ENCODE assay signal across 19 mouse cellular contexts in genomic region chr11:79528601-79529000, GRCm38 (mm10). TPM values are rescaled to one million over a fixed set of nuclear protein-coding genes. Genes with fewer than 3 reads are reported as not detected.
A peak's percentile ranks its signal among the peaks of the same experiment; 100 is the strongest.
DNase-seq lines count a peak whose midpoint lies in the region; ATAC-seq and TF ChIP-seq lines count a peak whose summit lies in the region.
"Had no signal": no experiment of that assay in that cellular context is flagged by ENCODE, and none has a peak within 500 bp of the region (broad histone marks: within the 10 kb centered on the region; RNA-seq: fewer than 3 reads in every experiment).

No protein-coding gene starts in this region.

- peaks cover 24 to 27% of the 10 kb centered on the region in 2 experiments for H3K4me1 ChIP-seq in MEL (ENCODE audit: control insufficient read depth in 1 of 2, insufficient read depth in 2 of 2, low read length in 2 of 2)
- H3K4me1 ChIP-seq in liver, embryonic 15.5 days (replicated peaks), result peaks cover 32% of the 10 kb centered on the region
- H3K4me1 ChIP-seq in cerebellum, adult 2 months (ENCODE audit: control insufficient read depth, insufficient read depth, low read length), result peaks cover 6% of the 10 kb centered on the region; the same call in 1 of the 2 replicates
- H3K4me1 ChIP-seq: hindbrain, embryonic 13.5 days; midbrain, embryonic 13.5 days had no signal

- no peak for TF ChIP-seq RAD21 in MEL (IDR thresholded peaks at IDR 0.05; ENCODE audit: low read depth, low read length)

- no peak for TF ChIP-seq CTCF in left cerebral cortex, adult 2 months (IDR thresholded peaks at IDR 0.05)
- no peak for TF ChIP-seq CTCF in MEL (IDR thresholded peaks at IDR 0.05 in 2 of 3, conservative IDR thresholded peaks at IDR 0.05 in 1 of 3; ENCODE audit: control insufficient read depth in 1 of 3, insufficient read depth in 1 of 3, low read depth in 2 of 3, low read length in 3 of 3, poor library complexity in 1 of 3, severe bottlenecking in 1 of 3)
- no peak for TF ChIP-seq CTCF in cerebellum, adult 2 months (IDR thresholded peaks at IDR 0.05; ENCODE audit: borderline replicate concordance, insufficient read depth, low read depth, low read length)

- peak overlapping the region; percentile 33; the same call in 1 of the 2 replicates for H3K4me2 ChIP-seq in liver, embryonic 15.5 days
- H3K4me2 ChIP-seq: heart, embryonic 15.5 days; hindbrain, embryonic 13.5 days; midbrain, embryonic 13.5 days had no signal

- TF ChIP-seq POLR2A in MEL (IDR thresholded peaks at IDR 0.05; ENCODE audit: control insufficient read depth in 1 of 2, insufficient read depth in 1 of 2, low read depth in 1 of 2, low read length in 2 of 2, poor library complexity in 1 of 2), result no peak
- TF ChIP-seq POLR2A in cerebellum, adult 2 months (IDR thresholded peaks at IDR 0.05; ENCODE audit: borderline replicate concordance, insufficient read depth, low read length), result no peak

- H3K9ac ChIP-seq in MEL (ENCODE audit: control insufficient read depth, low read depth, low read length, poor library complexity, severe bottlenecking), result no peak overlapping the region
- no peak overlapping the region for H3K9ac ChIP-seq in liver, embryonic 15.5 days
- H3K9ac ChIP-seq: heart, embryonic 15.5 days; hindbrain, embryonic 13.5 days; midbrain, embryonic 13.5 days had no signal

- no peaks in the 10 kb centered on the region for H3K9me3 ChIP-seq in MEL (replicated peaks; ENCODE audit: insufficient read depth, low read length)
- no peaks in the 10 kb centered on the region for H3K9me3 ChIP-seq in liver, embryonic 15.5 days (replicated peaks)
- H3K9me3 ChIP-seq: heart, embryonic 15.5 days; hindbrain, embryonic 13.5 days; midbrain, embryonic 13.5 days had no signal

- no peak for ATAC-seq in liver, embryonic 15.5 days (ENCODE audit: insufficient read depth)
- no peak for ATAC-seq in megakaryocyte-erythroid progenitor cell, adult 5-6 weeks (replicated peaks; ENCODE audit: low FRiP score, low TSS enrichment, poor library complexity, severe bottlenecking)
- ATAC-seq: intestine, postnatal 0 days; midbrain, embryonic 13.5 days had no signal

- intact Hi-C loops in left cerebral cortex, adult 2 months (cut with DNase I), result no loop called here

- H3K36me3 ChIP-seq in MEL (ENCODE audit: control insufficient read depth in 1 of 2, insufficient read depth in 2 of 2, low read length in 2 of 2), result peaks cover 0 to 42% of the 10 kb centered on the region in 2 experiments; a peak in 2 of 4 replicates
- no peaks in the 10 kb centered on the region for H3K36me3 ChIP-seq in liver, embryonic 15.5 days (replicated peaks)
- H3K36me3 ChIP-seq: heart, embryonic 15.5 days had no signal

- DNase-seq in left cerebral cortex, adult 2 months (ENCODE audit: extremely low spot score in 1 of 2, low spot score in 2 of 2), result no peak
- no peak for DNase-seq in left cerebral cortex, adult 18-20 months (ENCODE audit: low spot score in 2 of 2)
- DNase-seq in A20 (ENCODE audit: low read depth, low spot score) (peak; percentile 82), MEL (ENCODE audit: low read depth, low spot score) (no peak)
- no peak for DNase-seq in right cerebral cortex, postnatal 25 days
- no peak for DNase-seq in cerebellum, adult 2 months
- DNase-seq: lung, postnatal 14 days had no signal

- H3K27ac ChIP-seq in left cerebral cortex, adult 2 months, result no peak overlapping the region
- H3K27ac ChIP-seq in MEL (ENCODE audit: control insufficient read depth, low read depth, low read length), result peak overlapping the region; percentile 3
- H3K27ac ChIP-seq in liver, embryonic 15.5 days (replicated peaks), result peak overlapping the region; percentile 59
- no peak overlapping the region for H3K27ac ChIP-seq in cerebellum, adult 2 months (ENCODE audit: insufficient read depth, low read length)
- H3K27ac ChIP-seq: heart, embryonic 15.5 days; hindbrain, embryonic 13.5 days; kidney, postnatal 0 days; midbrain, embryonic 13.5 days had no signal

- peak overlapping the region; percentile 18; the same call in 1 of the 2 replicates for H3K4me3 ChIP-seq in left cerebral cortex, adult 2 months
- no peak overlapping the region; a peak in 1 of 4 replicates for H3K4me3 ChIP-seq in MEL (ENCODE audit: control insufficient read depth in 1 of 2, insufficient read depth in 1 of 2, low read depth in 2 of 2, low read length in 2 of 2)
- H3K4me3 ChIP-seq in liver, embryonic 15.5 days (replicated peaks), result 0 out of 2 replicates have a peak overlapping the region, but pooled peaks have one; percentile 8
- no peak overlapping the region for H3K4me3 ChIP-seq in cerebellum, adult 2 months (replicated peaks; ENCODE audit: insufficient read depth, low read depth, low read length)
- H3K4me3 ChIP-seq: heart, embryonic 15.5 days; hindbrain, embryonic 13.5 days; midbrain, embryonic 13.5 days had no signal

- no peaks in the 10 kb centered on the region for H3K27me3 ChIP-seq in MEL (ENCODE audit: control insufficient read depth in 1 of 2, insufficient read depth in 2 of 2, low read length in 2 of 2)
- no peaks in the 10 kb centered on the region for H3K27me3 ChIP-seq in liver, embryonic 15.5 days
- H3K27me3 ChIP-seq in cerebellum, adult 2 months (ENCODE audit: control insufficient read depth, insufficient read depth, low read length), result no peaks in the 10 kb centered on the region
- H3K27me3 ChIP-seq: heart, embryonic 15.5 days; hindbrain, embryonic 13.5 days; midbrain, embryonic 13.5 days had no signal

- H3K79me2 ChIP-seq in MEL (ENCODE audit: control insufficient read depth, insufficient read depth, low read length, poor library complexity), result no peaks in the 10 kb centered on the region

- no peak; a peak in 1 of 4 replicates for TF ChIP-seq EP300 in MEL (IDR thresholded peaks at IDR 0.05; ENCODE audit: low read depth in 1 of 2, low read length in 2 of 2)

- WGBS in liver, embryonic 15.5 days (ENCODE audit: insufficient replicate concordance), result 18% methylated on average over 3 of the region's 3 CpGs
- 94% methylated on average over 3 of the region's 3 CpGs for WGBS in cerebellum, adult 2 months

TF ChIP-seq in MEL, 35 proteins besides CTCF, POLR2A, EP300 and RAD21:
- TF ChIP-seq RCOR1 (IDR thresholded peaks at IDR 0.05; ENCODE audit: low read depth, low read length), result 0 out of 2 replicates have a peak, but pooled peaks have one; percentile 13
- TF ChIP-seq E2F4 (IDR thresholded peaks at IDR 0.05; ENCODE audit: borderline replicate concordance, low read depth, low read length), result no peak

RNA-seq across cellular contexts. Expression of gene Evi2, which starts 1.8 kb away (rescaled TPM):
- not detected for total RNA-seq in left cerebral cortex, adult 2 months (2021)
- not detected for total RNA-seq in left cerebral cortex, adult 18-20 months (2021)
- total RNA-seq in MEL (2012; rRNA removed), result 0.15 and 0.46 TPM in 2 replicates
- polyA plus RNA-seq in MEL (2012; ENCODE audit: insufficient read depth in 1 of 2, insufficient read length in 2 of 2, low read depth in 1 of 2, low replicate concordance in 2 of 2, missing spikeins in 1 of 2), result 1 to 10 TPM in 1 of 2 experiments, not detected in 1; 1.2 TPM
- 0.75 and 0.82 TPM in 2 replicates for polyA plus RNA-seq in liver, embryonic 15.5 days (2015; fragmentation: Nextera tagmentation; extraction: Ambion mirVana)
- total RNA-seq in megakaryocyte-erythroid progenitor cell, adult 5-6 weeks (2014; fragmentation: Nextera tagmentation), result 3.5 and 14.8 TPM in 2 replicates
- total RNA-seq in megakaryocyte-erythroid progenitor cell, adult 5-6 weeks (2017), result 1.7 and 3.5 TPM in 2 replicates
- polyA plus RNA-seq in cerebellum, adult 2 months (2012; rRNA removed), result 0.10 and 0.16 TPM in 2 replicates
- total RNA-seq: left cerebral cortex, postnatal 25 days had no signal
- polyA plus RNA-seq: testis, adult 2 months had no signal

RNA-seq across cellular contexts. Expression of gene Evi2a, which starts 1.8 kb away (rescaled TPM):
- 10 to 100 TPM; 11.6 TPM for total RNA-seq in left cerebral cortex, adult 2 months (2021)
- total RNA-seq in left cerebral cortex, adult 18-20 months (2021), result 10 to 100 TPM; 14.1 to 20.0 TPM
- total RNA-seq in MEL (2012; rRNA removed), result 0.13 and 0.19 TPM in 2 replicates
- under 1 TPM in 1 of 2 experiments, not detected in 1; 0.18 TPM for polyA plus RNA-seq in MEL (2012; ENCODE audit: insufficient read depth in 1 of 2, insufficient read length in 2 of 2, low read depth in 1 of 2, low replicate concordance in 2 of 2, missing spikeins in 1 of 2)
- 5.9 and 6.3 TPM in 2 replicates for polyA plus RNA-seq in liver, embryonic 15.5 days (2015; fragmentation: Nextera tagmentation; extraction: Ambion mirVana)
- 6.2 and 12.1 TPM in 2 replicates for total RNA-seq in megakaryocyte-erythroid progenitor cell, adult 5-6 weeks (2014; fragmentation: Nextera tagmentation)
- total RNA-seq in megakaryocyte-erythroid progenitor cell, adult 5-6 weeks (2017), result 3.1 and 10.1 TPM in 2 replicates
- polyA plus RNA-seq in cerebellum, adult 2 months (2012; rRNA removed), result 56.4 and 72.3 TPM in 2 replicates

RNA-seq across cellular contexts. Expression of gene Evi2b, which starts 5.0 kb away (rescaled TPM):
- under 1 TPM; 0.30 to 0.91 TPM for total RNA-seq in left cerebral cortex, adult 2 months (2021)
- under 1 TPM; 0.59 to 0.74 TPM for total RNA-seq in left cerebral cortex, adult 18-20 months (2021)
- 8.1 and 13.0 TPM in 2 replicates for total RNA-seq in MEL (2012; rRNA removed)
- polyA plus RNA-seq in MEL (2012; ENCODE audit: insufficient read depth in 1 of 2, insufficient read length in 2 of 2, low read depth in 1 of 2, low replicate concordance in 2 of 2, missing spikeins in 1 of 2), result 10 to 100 TPM in 1 of 2 experiments, not detected in 1; 42.4 TPM
- 4.8 and 5.2 TPM in 2 replicates for polyA plus RNA-seq in liver, embryonic 15.5 days (2015; fragmentation: Nextera tagmentation; extraction: Ambion mirVana)
- total RNA-seq in megakaryocyte-erythroid progenitor cell, adult 5-6 weeks (2014; fragmentation: Nextera tagmentation), result 94.9 and 96.8 TPM in 2 replicates
- 32.1 and 38.5 TPM in 2 replicates for total RNA-seq in megakaryocyte-erythroid progenitor cell, adult 5-6 weeks (2017)
- polyA plus RNA-seq in cerebellum, adult 2 months (2012; rRNA removed), result 1.2 TPM in 2 replicates
- polyA plus RNA-seq: embryonic facial prominence, embryonic 11.5 days; hindbrain, embryonic 13.5 days; midbrain, embryonic 13.5 days had no signal

RNA-seq across cellular contexts. Expression of gene Omg, which starts 24.7 kb away (rescaled TPM):
- total RNA-seq in left cerebral cortex, adult 2 months (2021), result 100 to 1,000 TPM in 1 of 2 experiments, 10 to 100 TPM in 1; 95.1 to 116 TPM
- total RNA-seq in left cerebral cortex, adult 18-20 months (2021), result 100 to 1,000 TPM in 1 of 2 experiments, 10 to 100 TPM in 1; 96.8 to 101 TPM
- total RNA-seq in MEL (2012; rRNA removed), result not detected in 2 replicates
- polyA plus RNA-seq in MEL (2012; ENCODE audit: insufficient read depth in 1 of 2, insufficient read length in 2 of 2, low read depth in 1 of 2, low replicate concordance in 2 of 2, missing spikeins in 1 of 2), result under 1 TPM in 1 of 2 experiments, not detected in 1; 0.21 TPM
- polyA plus RNA-seq in liver, embryonic 15.5 days (2015; fragmentation: Nextera tagmentation; extraction: Ambion mirVana), result not detected in 2 replicates
- total RNA-seq in megakaryocyte-erythroid progenitor cell, adult 5-6 weeks (2014; fragmentation: Nextera tagmentation), result 0.20 TPM in 1 of 2 replicates, not detected in the other
- total RNA-seq in megakaryocyte-erythroid progenitor cell, adult 5-6 weeks (2017), result 0.69 TPM in 1 of 2 replicates, not detected in the other
- polyA plus RNA-seq in cerebellum, adult 2 months (2012; rRNA removed), result 127 and 137 TPM in 2 replicates
- total RNA-seq: liver, adult 2 months had no signal
- polyA plus RNA-seq: gonadal fat pad, adult 2 months; liver, adult 2 months; testis, adult 2 months had no signal

Comparison
In these comparisons a context has a peak if more than half of its experiments do, and no peak if none do; other contexts are left out.
1. H3K27ac ChIP-seq: peak in MEL (single experiment) and liver, embryonic 15.5 days (single experiment); none in left cerebral cortex, adult 2 months (single experiment) and cerebellum, adult 2 months (single experiment).
2. H3K4me3 ChIP-seq: peak in left cerebral cortex, adult 2 months (single experiment) and liver, embryonic 15.5 days (single experiment); none in MEL (0 of 2) and cerebellum, adult 2 months (single experiment).